Mouse (Mus musculus) lung, embryonic 16.5 days (tissue): ENCODE measurements around the gene Prkcz. TPM values are rescaled to one million over a fixed set of nuclear protein-coding genes. Genes with fewer than 3 reads are reported as not detected.

Experiments
- ATAC-seq: fragments of 200-750 bp; cut with Nextera tagmentation; 2 replicates; pipeline ENCODE4 v1.8.0; 2017; ENCODE audit warnings: low read depth, mild to moderate bottlenecking, moderate library complexity
- H3K27ac ChIP-seq: fragments of 300-500 bp; sonication (generic); 2 replicates; pipeline ENCODE4 v1.5.1; 2014; ENCODE audit warnings: mild to moderate bottlenecking, control low read depth, low read length
- H3K27me3 ChIP-seq: fragments of 300-500 bp; sonication (generic); 2 replicates; pipeline ENCODE4 v1.6.1; 2014; ENCODE audit warnings: low read depth, low read length, mixed read lengths; ENCODE audit not compliant: control insufficient read depth, insufficient read depth
- H3K36me3 ChIP-seq: fragments of 300-500 bp; sonication (generic); 2 replicates; pipeline ENCODE4 v1.6.1; 2014; ENCODE audit warnings: low read length; ENCODE audit not compliant: control insufficient read depth, insufficient read depth
- H3K4me1 ChIP-seq: fragments of 300-500 bp; sonication (generic); replicated peaks from 2 replicates; pipeline ENCODE4 v1.6.1; 2014; ENCODE audit warnings: low read length, mixed read lengths; ENCODE audit not compliant: control insufficient read depth, insufficient read depth
- H3K4me2 ChIP-seq: fragments of 300-500 bp; sonication (generic); 2 replicates; pipeline ENCODE4 v1.6.1; 2014; ENCODE audit warnings: low read depth, low read length, control low read depth
- H3K4me3 ChIP-seq: fragments of 300-500 bp; sonication (generic); 2 replicates; pipeline ENCODE4 v1.5.1; 2014; ENCODE audit warnings: mild to moderate bottlenecking, low read length, control low read depth
- H3K9ac ChIP-seq: fragments of 300-500 bp; sonication (generic); 2 replicates; pipeline ENCODE4 v1.6.1; 2014; ENCODE audit warnings: low read length, control low read depth
- H3K9me3 ChIP-seq: fragments of 300-500 bp; sonication (generic); 2 replicates; pipeline ENCODE4 v1.6.1; 2016; ENCODE audit warnings: low read length; ENCODE audit not compliant: control insufficient read depth
- WGBS: fragments of 180-500 bp; shearing (Covaris S2); extraction: QIAGEN DNeasy Blood & Tissue Kit; methylation state at CpG from one replicate; pipeline ENCODE4 v1.1.7; 2014; 5-methylcytosine and 5-hydroxymethylcytosine counted together
- polyA plus RNA-seq: library from polyadenylated mRNA; unstranded; fragments of >200 nt; fragmentation: Nextera tagmentation; extraction: Ambion mirVana; gene quantifications from 2 replicates; pipeline ENCODE4 v1.2.1, GENCODE M21; 2015

Prkcz gene
- polyA plus RNA-seq, 1 experiment from 2014 or later = 21.1 TPM

- H3K4me1 ChIP-seq = no peaks in the 10 kb centered on the region
- H3K27me3 ChIP-seq = no peaks in the 10 kb centered on the region
- 31% methylated on average over 5 of the region's 5 CpGs for WGBS
- no peak overlapping the region for H3K4me3 ChIP-seq
- H3K4me2 ChIP-seq = no peak overlapping the region
- H3K9me3 ChIP-seq = no peaks in the 10 kb centered on the region
- no peak overlapping the region for H3K9ac ChIP-seq
- no peaks in the 10 kb centered on the region for H3K36me3 ChIP-seq
- ATAC-seq = no peak
- H3K27ac ChIP-seq = no peak overlapping the region
Measured at GRCm38 (mm10) chr4:155274451-155274850, 86.7 kb downstream of the Prkcz start.

- Histone ChIP-seq H3K9me3 (no peaks in the 10 kb centered on the region), H3K4me3 (no peak overlapping the region), H3K4me1 (peaks cover 16% of the 10 kb centered on the region), H3K9ac (no peak overlapping the region), H3K27me3 (no peaks in the 10 kb centered on the region), H3K27ac (no peak overlapping the region), H3K36me3 (no peaks in the 10 kb centered on the region), H3K4me2 (no peak overlapping the region)
- peak; percentile 38; the same call in 1 of the 2 replicates for ATAC-seq
- WGBS = 16% methylated on average over 5 of the region's 5 CpGs
Measured at GRCm38 (mm10) chr4:155268382-155268781, 92.8 kb downstream of the Prkcz start.

GRCm38 (mm10) chr4:155267639-155268175, 93.5 kb downstream of the Prkcz start:
- Histone ChIP-seq H3K9me3 (no peaks in the 10 kb centered on the region), H3K4me2 (no peak overlapping the region), H3K9ac (no peak overlapping the region), H3K36me3 (no peaks in the 10 kb centered on the region), H3K27me3 (no peaks in the 10 kb centered on the region), H3K4me1 (peaks cover 16% of the 10 kb centered on the region), H3K27ac (peak overlapping the region; percentile 56; the same call in 1 of the 2 replicates), H3K4me3 (no peak overlapping the region)
- WGBS = 33% methylated on average over 12 of the region's 12 CpGs
- ATAC-seq = peak; percentile 73

GRCm38 (mm10) chr4:155267047-155267543, 94.1 kb downstream of the Prkcz start:
- Histone ChIP-seq H3K9ac (no peak overlapping the region), H3K27me3 (no peaks in the 10 kb centered on the region), H3K9me3 (no peaks in the 10 kb centered on the region), H3K4me3 (no peak overlapping the region), H3K27ac (peak overlapping the region; percentile 56; the same call in 1 of the 2 replicates), H3K4me1 (peaks cover 16% of the 10 kb centered on the region), H3K4me2 (no peak overlapping the region), H3K36me3 (no peaks in the 10 kb centered on the region)
- peak; percentile 26; the same call in 1 of the 2 replicates for ATAC-seq
- WGBS = 38% methylated on average over 7 of the region's 7 CpGs

- H3K9ac ChIP-seq = no peak overlapping the region
- H3K27me3 ChIP-seq = no peaks in the 10 kb centered on the region
- H3K27ac ChIP-seq = no peak overlapping the region
- no peak overlapping the region for H3K4me3 ChIP-seq
- 81% methylated on average over 3 of the region's 3 CpGs for whole genome bisulfite sequencing
- H3K4me2 ChIP-seq = no peak overlapping the region
- peaks cover 16% of the 10 kb centered on the region for H3K4me1 ChIP-seq
- H3K36me3 ChIP-seq = peaks cover 3% of the 10 kb centered on the region
- H3K9me3 ChIP-seq = no peaks in the 10 kb centered on the region
- no peak for ATAC-seq
Measured at GRCm38 (mm10) chr4:155264521-155265321, 96.4 kb downstream of the Prkcz start.

GRCm38 (mm10) chr4:155252253-155252652, 108.9 kb downstream of the Prkcz start:
- Histone ChIP-seq H3K27me3 (no peaks in the 10 kb centered on the region), H3K4me3 (no peak overlapping the region), H3K9ac (peak overlapping the region; percentile 14; the same call in 1 of the 2 replicates), H3K4me1 (peaks cover 13% of the 10 kb centered on the region), H3K27ac (no peak overlapping the region), H3K36me3 (peaks cover 4% of the 10 kb centered on the region; the same call in 1 of the 2 replicates), H3K9me3 (no peaks in the 10 kb centered on the region), H3K4me2 (no peak overlapping the region)
- 78% methylated on average over 6 of the region's 6 CpGs for WGBS
- no peak for ATAC-seq

- 50% methylated on average over 3 of the region's 3 CpGs for WGBS
- Histone ChIP-seq H3K4me2 (peak overlapping the region; percentile 71), H3K4me3 (peak overlapping the region; percentile 55; the same call in 1 of the 2 replicates), H3K36me3 (peaks cover 3% of the 10 kb centered on the region; the same call in 1 of the 2 replicates), H3K27me3 (no peaks in the 10 kb centered on the region), H3K4me1 (peaks cover 20% of the 10 kb centered on the region), H3K27ac (no peak overlapping the region; the same call in 1 of the 2 replicates), H3K9ac (peak overlapping the region; percentile 79; the same call in 1 of the 2 replicates), H3K9me3 (no peaks in the 10 kb centered on the region)
- ATAC-seq = no peak
Measured at GRCm38 (mm10) chr4:155251147-155251546, 110.0 kb downstream of the Prkcz start.

- H3K36me3 ChIP-seq = no peaks in the 10 kb centered on the region
- H3K9me3 ChIP-seq = no peaks in the 10 kb centered on the region
- ATAC-seq = peak; percentile 15
- H3K27ac ChIP-seq = peak overlapping the region; percentile 98
- peak overlapping the region; percentile 71 for H3K4me2 ChIP-seq
- H3K4me1 ChIP-seq = peaks cover 23% of the 10 kb centered on the region
- no peaks in the 10 kb centered on the region for H3K27me3 ChIP-seq
- 7% methylated on average over 23 of the region's 23 CpGs for WGBS
- H3K9ac ChIP-seq = peak overlapping the region; percentile 79
- peak overlapping the region; percentile 55 for H3K4me3 ChIP-seq
Measured at GRCm38 (mm10) chr4:155250361-155251117, 110.6 kb downstream of the Prkcz start.
